Mouse (Mus musculus) lung, postnatal 10 days (tissue): ENCODE measurements around the gene Gtf3a.

Experiments used
- DNase-seq: peaks from one replicate; pipeline ENCODE4 v3.0.0; 2021

The Gtf3a gene

GRCm38 (mm10) chr5:146987588-146987987 lies 39.1 kb downstream of the Gtf3a start:
- no peak for DNase-seq

GRCm38 (mm10) chr5:146989051-146989450 lies 40.6 kb downstream of the Gtf3a start:
- no peak for DNase-seq

- DNase-seq, result peak; percentile 47
These were observed 45.1 kb downstream of the Gtf3a start for GRCm38 (mm10) chr5:146993509-146993908.

GRCm38 (mm10) chr5:146994973-146995372 lies 46.5 kb downstream of the Gtf3a start:
- DNase-seq, result no peak

GRCm38 (mm10) chr5:146996812-146997211 lies 48.4 kb downstream of the Gtf3a start:
- DNase-seq, result no peak

- DNase-seq, result no peak
These were observed 50.3 kb downstream of the Gtf3a start for GRCm38 (mm10) chr5:146998802-146999201.

GRCm38 (mm10) chr5:147001312-147001711 lies 52.9 kb downstream of the Gtf3a start:
- DNase-seq, result no peak

GRCm38 (mm10) chr5:147003303-147003702 lies 54.8 kb downstream of the Gtf3a start:
- DNase-seq, result no peak
